Mouse (Mus musculus) cerebellum, adult (tissue): ENCODE data around the gene Bcl2l1.
A peak's percentile ranks its signal among the peaks of the same experiment; 100 is the strongest.

ENCODE experiments used
- ATAC-seq: cut with Nextera tagmentation; 2 replicates; pipeline ENCODE4 v1.9.2; 2017; ENCODE audit warnings: mild to moderate bottlenecking, moderate library complexity, mixed read lengths; ENCODE audit not compliant: insufficient number of reproducible peaks, low FRiP score, low TSS enrichment

The Bcl2l1 gene

GRCm38 (mm10) chr2:152777081-152777480 lies 54.4 kb downstream of the Bcl2l1 start:
- ATAC-seq, result no peak

- no peak for ATAC-seq
Measured at GRCm38 (mm10) chr2:152776435-152776834, 55.1 kb downstream of the Bcl2l1 start.

- no peak for ATAC-seq
Measured at GRCm38 (mm10) chr2:152776019-152776418, 55.5 kb downstream of the Bcl2l1 start.

- no peak for ATAC-seq
Measured at GRCm38 (mm10) chr2:152775357-152775756, 56.2 kb downstream of the Bcl2l1 start.

DNA sequence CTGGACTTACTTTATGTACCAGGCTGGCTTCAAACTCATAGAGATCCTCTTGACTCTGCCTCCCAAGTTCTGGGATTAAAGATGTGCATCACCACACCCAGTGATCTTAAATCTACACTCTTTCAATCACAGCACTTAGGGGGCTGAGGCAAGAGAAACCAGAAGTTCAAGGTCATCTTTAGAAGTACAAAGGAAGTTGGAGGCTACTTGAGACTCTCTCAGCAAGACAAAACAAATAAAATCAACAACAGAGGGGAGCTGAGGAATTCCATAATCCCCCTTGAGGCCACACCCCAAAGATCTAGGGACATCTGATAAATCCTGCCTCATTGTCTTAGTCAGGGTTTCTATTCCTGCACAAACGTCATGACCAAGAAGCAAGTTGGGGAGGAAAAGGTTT lies 59.3 kb downstream of the Bcl2l1 start:
- ATAC-seq, result no peak

GRCm38 (mm10) chr2:152771571-152771970 lies 60.0 kb downstream of the Bcl2l1 start:
- no peak for ATAC-seq

- no peak for ATAC-seq
Measured at GRCm38 (mm10) chr2:152769677-152770076, 61.9 kb downstream of the Bcl2l1 start.

- peak; percentile 42; the same call in 1 of the 2 replicates for ATAC-seq
Measured at GRCm38 (mm10) chr2:152767618-152768271, 63.8 kb downstream of the Bcl2l1 start.

DNA sequence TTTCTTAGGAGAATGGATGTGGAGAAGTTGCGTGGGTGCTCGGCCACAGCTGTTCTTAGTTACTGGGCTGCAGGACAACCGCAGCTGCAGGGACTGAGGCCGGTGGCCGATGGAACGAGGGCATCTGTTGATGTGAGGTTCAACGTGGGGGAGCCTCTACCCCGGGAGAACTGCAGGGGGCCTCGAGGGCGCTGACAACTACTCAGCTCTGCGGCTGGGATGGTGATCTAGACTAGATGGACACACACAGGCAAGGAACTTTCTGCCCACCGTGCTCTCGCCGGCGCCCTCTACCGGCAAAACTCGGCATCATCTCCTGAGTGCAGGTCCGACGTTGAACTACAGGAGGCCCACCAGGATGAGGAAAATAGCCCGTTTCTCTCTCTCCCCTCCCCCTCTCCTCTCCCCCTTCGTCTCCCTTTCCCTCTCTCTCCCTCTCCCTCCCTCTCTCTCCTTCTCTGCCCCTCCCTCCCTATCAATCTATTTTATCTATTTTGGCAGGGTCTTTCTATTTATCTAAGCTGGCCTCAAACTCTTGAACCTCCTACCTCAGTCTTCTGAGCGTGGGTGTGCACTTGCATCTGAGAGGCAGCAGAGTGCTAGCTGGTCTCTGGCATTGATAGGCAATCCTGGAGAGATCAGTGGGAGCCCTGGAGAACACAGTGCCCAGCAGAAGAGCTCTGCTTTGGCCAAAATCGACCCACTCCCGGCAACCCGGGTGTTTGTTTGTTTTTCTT lies 65.0 kb downstream of the Bcl2l1 start:
- ATAC-seq, result 0 out of 2 replicates have a peak, but pooled peaks have one; percentile 50

DNA sequence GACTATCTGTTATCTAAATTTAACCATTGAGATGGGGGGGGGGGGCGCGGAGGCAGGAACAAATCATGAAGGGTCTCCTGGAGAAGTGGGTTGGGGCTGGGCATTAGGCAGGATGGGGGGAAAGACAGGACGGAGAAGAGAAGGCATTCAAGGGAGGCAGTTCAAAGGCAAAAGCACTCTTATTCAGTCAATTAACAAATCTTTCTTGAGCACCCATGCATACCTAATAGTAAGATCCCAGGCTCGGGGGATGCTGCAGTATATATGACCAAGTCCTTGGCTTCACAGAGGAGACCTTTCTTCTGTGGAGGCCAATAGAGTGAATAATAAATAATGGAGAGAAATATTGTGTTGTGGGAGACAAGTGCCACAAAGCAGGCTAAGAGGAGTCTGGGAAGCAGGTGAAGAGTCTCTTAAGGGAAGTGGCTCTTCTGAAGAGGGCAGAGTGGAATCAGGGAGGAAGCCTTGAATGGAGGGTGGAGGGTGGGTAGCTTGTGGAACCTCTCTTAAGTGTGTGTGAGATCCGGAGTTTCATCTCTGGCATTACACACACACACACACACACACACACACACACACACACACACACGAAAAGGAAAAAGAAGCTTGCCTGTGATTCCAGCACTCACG lies 66.4 kb downstream of the Bcl2l1 start:
- ATAC-seq, result no peak

- no peak for ATAC-seq
Measured at GRCm38 (mm10) chr2:152764172-152765044, 67.1 kb downstream of the Bcl2l1 start.

- ATAC-seq, result no peak
Measured at GRCm38 (mm10) chr2:152763310-152763709, 68.2 kb downstream of the Bcl2l1 start.

DNA sequence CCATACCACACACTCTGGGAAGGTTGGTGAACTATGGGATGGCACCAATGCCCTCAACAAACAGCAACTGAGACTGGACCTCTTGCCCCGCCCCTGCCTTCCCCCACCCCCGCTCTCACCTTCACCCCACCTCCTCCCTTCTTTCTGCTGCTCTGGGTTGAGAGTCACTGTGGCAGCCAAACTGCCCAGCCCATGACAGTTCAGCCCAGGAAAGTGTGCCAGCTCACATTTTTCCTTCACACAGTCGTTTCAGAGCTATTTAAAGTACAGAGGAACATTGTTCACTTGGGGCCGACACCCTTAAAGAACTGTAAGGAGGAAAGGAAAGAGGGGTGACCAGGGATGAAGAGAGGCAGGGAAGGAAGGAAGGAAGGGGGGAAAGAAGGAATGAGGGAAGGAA lies 73.2 kb downstream of the Bcl2l1 start:
- ATAC-seq, result no peak

DNA sequence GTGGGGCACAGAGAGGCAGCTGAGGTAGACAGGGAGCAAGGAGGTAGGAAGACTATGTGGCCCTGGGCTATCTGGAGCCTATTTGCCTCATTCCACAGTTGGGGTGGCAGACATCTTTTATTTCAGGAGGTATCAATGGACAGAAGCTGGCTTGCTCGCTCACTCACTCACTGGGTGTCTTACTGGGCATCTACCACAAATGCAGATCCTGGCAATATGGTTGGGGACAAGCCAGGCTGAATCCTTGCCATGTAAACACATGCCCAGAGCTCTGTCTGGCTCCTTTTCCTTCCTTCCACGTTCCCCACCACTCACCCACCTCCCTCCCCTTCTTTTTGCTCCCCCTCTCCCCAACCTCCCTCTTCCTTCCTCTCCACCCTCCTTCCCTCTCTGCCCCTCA lies 74.0 kb downstream of the Bcl2l1 start:
- ATAC-seq, result peak; percentile 79

GRCm38 (mm10) chr2:152756474-152757393 lies 74.8 kb downstream of the Bcl2l1 start:
- ATAC-seq, result 0 out of 2 replicates have a peak, but pooled peaks have one; percentile 26

- no peak for ATAC-seq
Measured at GRCm38 (mm10) chr2:152753944-152754711, 77.4 kb downstream of the Bcl2l1 start, which contains the start of gene Cox4i2. Cox4i2 (plus strand) TSS chr2:152754173.

DNA sequence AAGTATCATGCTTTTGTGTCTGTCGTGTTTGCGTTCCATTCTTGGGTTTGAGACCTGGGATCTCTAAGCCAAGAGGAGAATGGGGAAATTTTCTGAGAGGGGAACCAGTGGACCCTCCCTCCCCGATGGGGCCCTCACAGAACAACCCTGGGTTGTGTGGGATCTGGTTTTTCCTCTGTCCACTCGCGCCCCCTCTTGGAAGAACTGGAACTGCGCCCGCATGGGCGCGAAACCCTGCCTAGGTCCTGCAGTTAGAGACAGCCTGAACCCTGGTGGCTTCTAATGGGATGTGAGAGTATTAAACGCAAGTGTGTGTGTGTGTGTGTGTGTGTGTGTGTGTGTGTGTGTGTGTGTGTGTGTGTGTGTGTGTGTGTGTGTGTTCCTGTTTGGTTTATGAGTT lies 89.1 kb downstream of the Bcl2l1 start:
- no peak for ATAC-seq

- no peak for ATAC-seq
Measured at GRCm38 (mm10) chr2:152741153-152742041, 90.1 kb downstream of the Bcl2l1 start.
